19 mouse cellular contexts compared by ENCODE assay signal in the genomic region with DNA sequence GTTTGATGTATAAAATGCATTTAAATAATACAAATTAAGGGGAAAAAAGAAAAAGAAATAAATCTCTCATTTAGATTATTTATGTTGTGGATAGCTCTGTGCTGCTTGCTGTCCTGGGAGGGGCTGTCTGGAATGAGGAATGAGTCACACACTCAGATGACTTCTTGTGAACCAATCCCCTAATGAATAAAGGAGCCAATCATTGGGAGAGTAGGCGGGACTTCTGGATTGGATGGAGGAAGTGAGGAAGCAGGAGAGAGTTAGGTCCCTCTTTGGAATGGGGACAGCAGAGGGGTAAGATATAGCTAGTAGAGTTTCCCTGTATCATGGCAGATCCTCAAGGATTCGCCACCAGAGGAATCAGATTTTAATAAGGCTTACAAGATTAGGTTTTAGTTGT. TPM values are rescaled to one million over a fixed set of nuclear protein-coding genes. Genes with fewer than 3 reads are reported as not detected.
A peak's percentile ranks its signal among the peaks of the same experiment; 100 is the strongest.
DNase-seq lines count a peak whose midpoint lies in the region; ATAC-seq and TF ChIP-seq lines count a peak whose summit lies in the region.
"Had no signal": no experiment of that assay in that cellular context is flagged by ENCODE, and none has a peak within 500 bp of the region (broad histone marks: within the 10 kb centered on the region; RNA-seq: fewer than 3 reads in every experiment).

No protein-coding gene starts in this region.

- no peak overlapping the region for H3K4me2 ChIP-seq in lung, embryonic 14.5 days
- H3K4me2 ChIP-seq: midbrain, embryonic 11.5 days had no signal

- no peak for TF ChIP-seq CTCF in lung, embryonic 14.5 days (IDR thresholded peaks at IDR 0.05; ENCODE audit: low read depth)
- no peak for TF ChIP-seq CTCF in ES-Bruce4 (IDR thresholded peaks at IDR 0.05; ENCODE audit: low read depth, low read length)

- H3K36me3 ChIP-seq in lung, embryonic 14.5 days (ENCODE audit: insufficient read depth), result no peaks in the 10 kb centered on the region
- no peaks in the 10 kb centered on the region for H3K36me3 ChIP-seq in ES-Bruce4 (ENCODE audit: control insufficient read depth, insufficient read depth, low read length, poor library complexity, severe bottlenecking)

- H3K27ac ChIP-seq in lung, embryonic 14.5 days (ENCODE audit: low read depth), result no peak overlapping the region
- peak overlapping the region; percentile 38; the same call in 1 of the 2 replicates for H3K27ac ChIP-seq in ES-Bruce4 (ENCODE audit: insufficient read depth, low read length)
- H3K27ac ChIP-seq: layer of hippocampus, adult 2 months; left cerebral cortex, adult 2 months had no signal

- peak; percentile 14 to 25 for DNase-seq in cerebellum, postnatal 10 days
- DNase-seq in cerebellum, adult 8-10 months, result no peak
- DNase-seq in lung, embryonic 14.5 days, result peak; percentile 49
- DNase-seq in lung, postnatal 4 days, result no peak
- peak; percentile 36 for DNase-seq in embryo, embryonic 10.5 days (ENCODE audit: low spot score)
- no peak for DNase-seq in spleen, adult 12 weeks (ENCODE audit: low spot score)
- DNase-seq: forebrain, postnatal 0 days; gastrocnemius, postnatal 14 days; heart, postnatal 36 days; thymus, postnatal 36 days had no signal

- 75% methylated on average over 2 of the region's 2 CpGs for WGBS in lung, embryonic 14.5 days

- TF ChIP-seq EP300 in ES-Bruce4 (IDR thresholded peaks at IDR 0.05; ENCODE audit: insufficient read depth, low read depth, low read length), result no peak

- no peak overlapping the region for H3K4me3 ChIP-seq in lung, embryonic 14.5 days (ENCODE audit: low read depth, low read length)
- H3K4me3 ChIP-seq in ES-Bruce4 (ENCODE audit: low read depth, low read length), result no peak overlapping the region
- H3K4me3 ChIP-seq: erythroblast, embryonic 14.5 days; layer of hippocampus, adult 2 months; left cerebral cortex, adult 2 months had no signal

- no peak for TF ChIP-seq POLR2A in ES-Bruce4 (IDR thresholded peaks at IDR 0.05; ENCODE audit: insufficient read depth, low read length)

- no peak overlapping the region for H3K9ac ChIP-seq in lung, embryonic 14.5 days
- no peak overlapping the region for H3K9ac ChIP-seq in ES-Bruce4 (ENCODE audit: low read depth, poor library complexity, severe bottlenecking)
- H3K9ac ChIP-seq: forebrain, postnatal 0 days had no signal

- no peaks in the 10 kb centered on the region for H3K9me3 ChIP-seq in lung, embryonic 14.5 days (ENCODE audit: low read depth, low read length)
- no peaks in the 10 kb centered on the region for H3K9me3 ChIP-seq in ES-Bruce4 (replicated peaks; ENCODE audit: control insufficient read depth, insufficient read depth, low read length, poor library complexity, severe bottlenecking)

- no peaks in the 10 kb centered on the region for H3K4me1 ChIP-seq in lung, embryonic 14.5 days (ENCODE audit: insufficient read depth)
- H3K4me1 ChIP-seq in ES-Bruce4 (ENCODE audit: control insufficient read depth, insufficient read depth, low read length), result no peaks in the 10 kb centered on the region

- no peaks in the 10 kb centered on the region for H3K27me3 ChIP-seq in lung, embryonic 14.5 days (ENCODE audit: insufficient read depth, low read length)
- H3K27me3 ChIP-seq in ES-Bruce4 (ENCODE audit: control insufficient read depth, insufficient read depth, low read length, poor library complexity, severe bottlenecking), result no peaks in the 10 kb centered on the region

- no peak for ATAC-seq in lung, embryonic 14.5 days (ENCODE audit: insufficient read depth)
- no peak for ATAC-seq in inflammation-experienced regulatory T-cells, adult 6 months
- ATAC-seq: forebrain, postnatal 0 days had no signal

RNA-seq across cellular contexts. Expression of a gene that starts 6.9 kb away (rescaled TPM):
- polyA plus RNA-seq in lung, embryonic 14.5 days (2014; fragmentation: Nextera tagmentation; extraction: Ambion mirVana), result not detected in 2 replicates
- polyA plus RNA-seq in ES-Bruce4 (2011; ENCODE audit: insufficient read depth, insufficient read length, low read depth, missing spikeins), result not detected in 2 replicates
- not detected for polyA plus RNA-seq in inflammation-experienced regulatory T-cells, adult 6 months (2017; shearing (Covaris generic))
- polyA plus RNA-seq: erythroblast, embryonic 14.5 days; forebrain, postnatal 0 days; intestine, embryonic 14.5 days; kidney, embryonic 16.5 days; limb, embryonic 14.5 days; midbrain, embryonic 11.5 days had no signal

RNA-seq across cellular contexts. Expression of a gene that starts 43.4 kb away (rescaled TPM):
- polyA plus RNA-seq in lung, embryonic 14.5 days (2014; fragmentation: Nextera tagmentation; extraction: Ambion mirVana), result not detected in 2 replicates
- not detected in 2 replicates for polyA plus RNA-seq in ES-Bruce4 (2011; ENCODE audit: insufficient read depth, insufficient read length, low read depth, missing spikeins)
- polyA plus RNA-seq in inflammation-experienced regulatory T-cells, adult 6 months (2017; shearing (Covaris generic)), result not detected
- polyA plus RNA-seq: erythroblast, embryonic 14.5 days; forebrain, postnatal 0 days; intestine, embryonic 14.5 days; kidney, embryonic 16.5 days; limb, embryonic 14.5 days; midbrain, embryonic 11.5 days had no signal

RNA-seq across cellular contexts. Expression of a gene that starts 46.8 kb away (rescaled TPM):
- polyA plus RNA-seq in lung, embryonic 14.5 days (2014; fragmentation: Nextera tagmentation; extraction: Ambion mirVana), result not detected in 2 replicates
- not detected in 2 replicates for polyA plus RNA-seq in ES-Bruce4 (2011; ENCODE audit: insufficient read depth, insufficient read length, low read depth, missing spikeins)
- polyA plus RNA-seq in inflammation-experienced regulatory T-cells, adult 6 months (2017; shearing (Covaris generic)), result not detected
- polyA plus RNA-seq: erythroblast, embryonic 14.5 days; forebrain, postnatal 0 days; intestine, embryonic 14.5 days; kidney, embryonic 16.5 days; limb, embryonic 14.5 days; midbrain, embryonic 11.5 days had no signal

Comparison
In these comparisons a context has a peak if more than half of its experiments do, and no peak if none do; other contexts are left out.
1. DNase-seq: peak in cerebellum, postnatal 10 days (2 of 2), lung, embryonic 14.5 days (single experiment) and embryo, embryonic 10.5 days (single experiment); none in cerebellum, adult 8-10 months (single experiment), lung, postnatal 4 days (0 of 2) and spleen, adult 12 weeks (single experiment).